Mouse (Mus musculus): ENCODE measurements at regions not wholly inside any gene's neighbourhood (a gene's known extent, or its start where the extent isn't known, plus 50 kb on each side); places are given as distances from the start of the nearest gene placed in this dataset.

- no peak overlapping the region for H3K4me3 ChIP-seq (ENCODE audit: low read depth, low read length)
- no peaks in the 10 kb centered on the region for H3K36me3 ChIP-seq (ENCODE audit: insufficient read depth, low read length)
- H3K4me2 ChIP-seq (replicated peaks; ENCODE audit: low read depth, low read length): no peak overlapping the region
- no peaks in the 10 kb centered on the region for H3K27me3 ChIP-seq (replicated peaks; ENCODE audit: insufficient read depth, low read length)
- no peak overlapping the region for H3K9ac ChIP-seq (replicated peaks; ENCODE audit: low read depth)
- DNase-seq (ENCODE audit: low spot score) (peak; percentile 5), ATAC-seq (no peak)
- 68% methylated on average over 7 of the region's 7 CpGs for WGBS
- no peaks in the 10 kb centered on the region for H3K9me3 ChIP-seq (ENCODE audit: low read length)
- TF ChIP-seq EP300 (IDR thresholded peaks at IDR 0.05) (no peak), CTCF (IDR thresholded peaks at IDR 0.05) (no peak)
- H3K27ac ChIP-seq (ENCODE audit: low read length): no peak overlapping the region
- H3K4me1 ChIP-seq (ENCODE audit: insufficient read depth, low read depth, low read length): no peaks in the 10 kb centered on the region; the same call in 1 of the 2 replicates
Observed at GRCm38 (mm10) chr13:114654267-114654666, 163.8 kb upstream of the Mocs2 start.

- H3K27me3 ChIP-seq (replicated peaks; ENCODE audit: insufficient read depth, low read length): no peaks in the 10 kb centered on the region
- 52% methylated on average over 4 of the region's 4 CpGs for WGBS
- H3K4me2 ChIP-seq (replicated peaks; ENCODE audit: low read depth, low read length): 0 out of 2 replicates have a peak overlapping the region, but pooled peaks have one; percentile 0
- DNase-seq (ENCODE audit: low spot score) (peak; percentile 70), ATAC-seq (peak; percentile 41; the same call in 1 of the 2 replicates)
- no peak overlapping the region for H3K27ac ChIP-seq (ENCODE audit: low read length)
- TF ChIP-seq EP300 (IDR thresholded peaks at IDR 0.05) (no peak), CTCF (IDR thresholded peaks at IDR 0.05) (no peak)
- no peaks in the 10 kb centered on the region for H3K9me3 ChIP-seq (ENCODE audit: low read length)
- no peak overlapping the region for H3K4me3 ChIP-seq (ENCODE audit: low read depth, low read length)
- no peaks in the 10 kb centered on the region for H3K36me3 ChIP-seq (ENCODE audit: insufficient read depth, low read length)
- no peak overlapping the region for H3K9ac ChIP-seq (replicated peaks; ENCODE audit: low read depth)
- no peaks in the 10 kb centered on the region; the same call in 1 of the 2 replicates for H3K4me1 ChIP-seq (ENCODE audit: insufficient read depth, low read depth, low read length)
Observed at GRCm38 (mm10) chr13:114654953-114655586, 163.0 kb upstream of the Mocs2 start.

GRCm38 (mm10) chr13:114672411-114672810 lies 145.6 kb upstream of the Mocs2 start:
- H3K9ac ChIP-seq (replicated peaks; ENCODE audit: low read depth): no peak overlapping the region
- TF ChIP-seq CTCF (IDR thresholded peaks at IDR 0.05) (no peak), EP300 (IDR thresholded peaks at IDR 0.05) (no peak)
- H3K4me1 ChIP-seq (ENCODE audit: insufficient read depth, low read depth, low read length): no peaks in the 10 kb centered on the region
- ATAC-seq (no peak), DNase-seq (ENCODE audit: low spot score) (no peak)
- H3K36me3 ChIP-seq (ENCODE audit: insufficient read depth, low read length): no peaks in the 10 kb centered on the region
- H3K4me2 ChIP-seq (replicated peaks; ENCODE audit: low read depth, low read length): no peak overlapping the region
- no peaks in the 10 kb centered on the region for H3K27me3 ChIP-seq (replicated peaks; ENCODE audit: insufficient read depth, low read length)
- no peak overlapping the region for H3K27ac ChIP-seq (ENCODE audit: low read length)
- no peaks in the 10 kb centered on the region for H3K9me3 ChIP-seq (ENCODE audit: low read length)
- H3K4me3 ChIP-seq (ENCODE audit: low read depth, low read length): no peak overlapping the region

- Histone ChIP-seq H3K4me2 (replicated peaks; ENCODE audit: low read depth, low read length) (0 out of 2 replicates have a peak overlapping the region, but pooled peaks have one; percentile 5), H3K27ac (ENCODE audit: low read length) (peak overlapping the region; percentile 35; the same call in 1 of the 2 replicates)
- 58% methylated on average over 5 of the region's 5 CpGs for WGBS
Observed at GRCm38 (mm10) chr13:114679703-114680378, 138.2 kb upstream of the Mocs2 start.

GRCm38 (mm10) chr13:114680379-114680733 lies 137.7 kb upstream of the Mocs2 start:
- Histone ChIP-seq H3K27me3 (replicated peaks; ENCODE audit: insufficient read depth, low read length) (no peaks in the 10 kb centered on the region), H3K9ac (replicated peaks; ENCODE audit: low read depth) (no peak overlapping the region), H3K36me3 (ENCODE audit: insufficient read depth, low read length) (no peaks in the 10 kb centered on the region), H3K4me3 (ENCODE audit: low read depth, low read length) (no peak overlapping the region), H3K4me1 (ENCODE audit: insufficient read depth, low read depth, low read length) (no peaks in the 10 kb centered on the region), H3K4me2 (replicated peaks; ENCODE audit: low read depth, low read length) (0 out of 2 replicates have a peak overlapping the region, but pooled peaks have one; percentile 5), H3K27ac (ENCODE audit: low read length) (peak overlapping the region; percentile 35; the same call in 1 of the 2 replicates), H3K9me3 (ENCODE audit: low read length) (no peaks in the 10 kb centered on the region)
- peak; percentile 92 for ATAC-seq
- TF ChIP-seq EP300 (IDR thresholded peaks at IDR 0.05): no peak
- peak; percentile 80 for DNase-seq (ENCODE audit: low spot score)
- WGBS: 50% methylated on average over 9 of the region's 9 CpGs

More at GRCm38 (mm10) chr13:114679703-114680378, 138.2 kb upstream of the Mocs2 start:
- TF ChIP-seq CTCF (IDR thresholded peaks at IDR 0.05) (no peak), EP300 (IDR thresholded peaks at IDR 0.05) (no peak)
- H3K9ac ChIP-seq (replicated peaks; ENCODE audit: low read depth): no peak overlapping the region
- DNase-seq (ENCODE audit: low spot score) (no peak), ATAC-seq (peak; percentile 21)
- no peaks in the 10 kb centered on the region for H3K36me3 ChIP-seq (ENCODE audit: insufficient read depth, low read length)
- no peak overlapping the region for H3K4me3 ChIP-seq (ENCODE audit: low read depth, low read length)
- no peaks in the 10 kb centered on the region for H3K4me1 ChIP-seq (ENCODE audit: insufficient read depth, low read depth, low read length)
- H3K27me3 ChIP-seq (replicated peaks; ENCODE audit: insufficient read depth, low read length): no peaks in the 10 kb centered on the region
- H3K9me3 ChIP-seq (ENCODE audit: low read length): no peaks in the 10 kb centered on the region

- WGBS: 50% methylated on average over 4 of the region's 4 CpGs
- no peak overlapping the region for H3K4me2 ChIP-seq (replicated peaks; ENCODE audit: low read depth, low read length)
- H3K36me3 ChIP-seq (ENCODE audit: insufficient read depth, low read length): no peaks in the 10 kb centered on the region
- H3K27me3 ChIP-seq (replicated peaks; ENCODE audit: insufficient read depth, low read length): no peaks in the 10 kb centered on the region
- ATAC-seq (no peak), DNase-seq (ENCODE audit: low spot score) (peak; percentile 24)
- no peaks in the 10 kb centered on the region for H3K4me1 ChIP-seq (ENCODE audit: insufficient read depth, low read depth, low read length)
- no peak overlapping the region for H3K27ac ChIP-seq (ENCODE audit: low read length)
- TF ChIP-seq EP300 (IDR thresholded peaks at IDR 0.05): no peak
- H3K9ac ChIP-seq (replicated peaks; ENCODE audit: low read depth): no peak overlapping the region
- H3K4me3 ChIP-seq (ENCODE audit: low read depth, low read length): no peak overlapping the region
- no peaks in the 10 kb centered on the region for H3K9me3 ChIP-seq (ENCODE audit: low read length)
Observed at GRCm38 (mm10) chr13:114681196-114681595, 136.8 kb upstream of the Mocs2 start.

All from lung, postnatal 0 days (tissue).